Mouse (Mus musculus) telencephalon, adult 2 months (tissue): ENCODE data around the gene Duox1.
"Not testable (repeated sequence)": the region's sequence is repeated elsewhere in the genome, so short reads cannot be mapped to it uniquely, and the experiment has no call there.

Experiments used
- DNase-seq: peaks from one replicate; pipeline ENCODE4 v3.0.0-alpha.2; 2011; ENCODE audit warnings: low read depth, low spot score

Gene Duox1

DNA sequence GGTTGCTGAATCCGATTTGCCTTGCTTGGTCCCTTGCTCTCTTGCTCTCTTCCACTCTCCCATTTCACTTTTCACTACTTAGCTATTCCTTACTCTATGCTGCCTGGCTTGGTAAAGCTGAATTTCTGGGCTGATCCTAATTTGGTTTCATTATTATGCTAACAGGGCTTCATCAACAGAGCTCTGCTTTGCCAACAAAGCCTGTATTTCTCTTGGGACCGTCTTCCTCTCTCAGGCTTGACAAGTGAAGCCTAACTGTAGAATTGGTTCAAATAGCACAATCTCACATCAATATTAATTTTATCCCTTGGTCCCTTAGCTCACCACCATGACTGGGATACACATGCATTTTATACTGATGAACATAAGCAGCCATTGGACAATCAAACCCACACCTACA, 3.9 kb upstream of the Duox1 start:
- DNase-seq: no peak

GRCm38 (mm10) chr2:122312722-122313417, 2.6 kb upstream of the Duox1 start:
- no peak for DNase-seq

GRCm38 (mm10) chr2:122313536-122313935, 1.9 kb upstream of the Duox1 start, which contains the start of gene Duoxa1:
Gene Duoxa1, minus strand, starts transcription at chr2:122313730.
- no peak for DNase-seq

DNA sequence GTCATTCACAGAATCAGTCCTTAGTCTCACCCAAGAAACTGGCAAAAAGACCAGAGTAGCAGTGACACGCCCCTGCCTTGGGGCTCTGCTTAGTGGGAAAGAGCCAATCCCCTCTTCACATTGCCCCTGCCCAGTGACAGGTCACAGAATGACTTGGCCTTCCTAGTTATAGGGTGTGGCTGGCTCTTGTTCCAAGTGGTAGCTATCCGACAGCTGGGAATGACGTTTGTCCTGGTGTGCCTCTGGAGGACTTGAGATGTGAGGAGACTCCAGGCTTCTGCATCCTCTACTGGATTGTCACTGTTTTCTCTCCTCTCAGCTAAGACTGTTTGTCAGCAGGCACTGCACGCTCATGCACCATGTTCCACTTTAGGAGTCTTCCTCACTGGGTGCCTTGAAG, 1.9 kb downstream of the Duox1 start:
- DNase-seq: no peak

- DNase-seq: no peak
These were observed 8.5 kb downstream of the Duox1 start for GRCm38 (mm10) chr2:122323960-122324359.

- no peak for DNase-seq
These were observed 9.1 kb downstream of the Duox1 start for GRCm38 (mm10) chr2:122324586-122324985.

DNA sequence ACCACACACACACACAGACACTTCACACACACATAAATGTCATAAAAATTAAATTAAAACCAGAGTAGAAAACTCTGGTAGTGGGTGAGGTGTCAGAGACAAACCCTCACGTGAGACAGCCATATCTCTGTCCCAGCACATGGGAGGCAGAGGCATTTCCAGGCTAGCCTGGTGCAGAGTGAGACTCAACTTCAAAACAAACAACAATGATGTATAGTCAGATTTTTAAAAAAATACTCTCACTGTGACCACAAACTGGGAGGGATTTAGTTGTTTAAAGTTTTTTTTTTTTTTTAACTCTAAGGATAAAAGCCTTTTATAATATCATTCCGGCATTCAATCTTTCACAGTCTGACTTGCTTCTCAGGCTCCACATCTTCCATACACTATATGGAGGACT, 9.9 kb downstream of the Duox1 start:
- no peak for DNase-seq

GRCm38 (mm10) chr2:122327986-122328385, 12.5 kb downstream of the Duox1 start:
- no peak for DNase-seq

DNA sequence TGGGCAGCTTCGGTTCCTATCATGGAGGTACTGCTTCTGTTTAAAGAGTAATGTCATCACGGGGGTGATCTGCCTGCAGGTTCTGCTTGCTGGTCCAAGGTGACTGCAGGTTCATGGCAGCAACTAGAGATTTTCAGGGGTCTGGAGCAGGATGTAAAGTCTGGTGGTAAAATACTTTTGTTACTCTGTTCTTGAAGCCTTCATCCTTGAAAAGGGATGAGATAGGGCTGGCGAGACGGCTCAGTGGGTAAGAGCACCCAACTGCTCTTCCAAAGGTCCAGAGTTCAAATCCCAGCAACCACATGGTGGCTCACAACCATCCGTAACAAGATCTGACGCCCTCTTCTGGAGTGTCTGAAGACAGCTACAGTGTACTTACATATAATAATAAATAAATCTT, 14.8 kb downstream of the Duox1 start:
- DNase-seq: not testable (repeated sequence)

- no peak for DNase-seq
These were observed 16.8 kb downstream of the Duox1 start for GRCm38 (mm10) chr2:122332222-122332621.

- DNase-seq: no peak
These were observed 18.7 kb downstream of the Duox1 start for GRCm38 (mm10) chr2:122334170-122334569.

DNA sequence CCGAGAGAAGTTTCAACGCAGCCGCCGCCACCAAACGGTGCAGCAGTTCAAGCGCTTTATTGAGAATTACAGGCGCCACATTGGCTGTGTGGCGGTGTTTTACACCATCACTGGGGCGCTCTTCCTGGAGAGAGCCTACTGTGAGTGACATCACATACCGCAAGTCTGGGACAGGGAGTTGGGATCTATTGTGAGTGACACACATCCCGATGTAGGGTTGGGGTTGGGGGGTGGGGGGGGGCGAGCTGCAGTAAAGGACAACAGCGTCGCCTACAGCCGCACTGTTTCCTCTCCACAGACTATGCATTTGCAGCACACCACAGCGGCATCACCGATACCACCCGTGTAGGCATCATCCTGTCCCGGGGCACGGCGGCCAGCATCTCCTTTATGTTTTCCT, 21.8 kb downstream of the Duox1 start:
- DNase-seq: no peak

- DNase-seq: no peak
These were observed 29.8 kb downstream of the Duox1 start for GRCm38 (mm10) chr2:122345106-122345893.

- not testable (repeated sequence) for DNase-seq
These were observed 30.7 kb downstream of the Duox1 start for GRCm38 (mm10) chr2:122346164-122346563.

DNA sequence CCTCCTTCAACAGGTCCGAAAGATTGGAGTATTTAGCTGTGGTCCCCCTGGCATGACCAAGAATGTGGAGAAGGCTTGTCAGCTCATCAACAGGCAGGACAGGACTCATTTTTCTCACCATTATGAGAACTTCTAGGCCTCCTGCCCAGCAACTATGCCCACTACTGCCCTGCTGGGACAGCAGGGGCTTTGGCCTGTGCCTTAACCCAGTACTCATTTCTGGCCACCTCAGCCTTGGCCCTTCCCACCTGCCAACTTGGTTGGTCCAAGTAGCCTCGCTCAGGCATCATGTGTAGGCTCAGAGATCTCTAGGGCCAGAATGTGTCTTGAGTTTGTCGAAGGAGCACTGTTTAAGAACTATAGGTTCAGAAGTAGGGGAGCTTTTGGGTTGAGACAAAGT, 31.8 kb downstream of the Duox1 start:
- DNase-seq: no peak

GRCm38 (mm10) chr2:122348531-122349131, 33.2 kb downstream of the Duox1 start:
- peak; percentile 62 for DNase-seq

GRCm38 (mm10) chr2:122349136-122349785, 33.8 kb downstream of the Duox1 start:
- DNase-seq: no peak

DNA sequence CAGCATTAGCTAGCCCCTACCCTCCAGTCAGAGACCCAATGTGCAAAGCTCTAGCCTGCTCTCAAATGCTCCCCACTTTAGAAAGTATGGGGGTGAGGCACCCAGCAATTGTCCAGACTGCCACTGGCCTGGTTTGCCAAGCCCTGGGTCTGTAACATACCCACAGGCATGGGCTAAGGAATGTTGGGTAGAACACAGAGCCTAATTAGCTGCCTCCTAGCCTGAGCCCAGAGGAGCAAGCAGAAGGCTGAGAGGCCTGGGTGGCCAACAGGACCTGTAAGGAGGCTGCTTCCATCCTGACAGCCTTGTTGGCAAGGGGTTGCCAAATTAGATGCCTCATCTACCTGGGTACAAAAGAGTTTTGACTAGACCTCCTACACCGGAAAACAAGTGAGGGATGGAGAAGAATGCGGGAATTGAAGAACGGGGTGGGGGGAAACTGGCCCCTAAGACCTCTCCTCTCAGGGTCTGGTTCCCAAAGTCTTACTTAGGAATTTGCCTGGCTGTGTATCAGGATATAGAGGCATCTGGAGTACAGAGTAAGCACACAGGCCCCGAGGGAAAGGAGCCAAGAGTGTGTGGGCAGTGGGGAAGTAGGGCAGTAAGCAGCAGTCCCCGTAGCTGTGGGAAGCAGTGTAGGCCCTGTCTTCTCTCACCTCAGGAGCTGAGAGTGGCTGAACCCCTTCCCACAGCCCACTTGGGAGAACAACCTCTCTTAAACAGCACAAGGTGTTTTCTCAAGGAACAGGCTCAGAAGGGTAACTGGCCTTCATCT, 35.9 kb downstream of the Duox1 start:
- peak; percentile 74 for DNase-seq

DNA sequence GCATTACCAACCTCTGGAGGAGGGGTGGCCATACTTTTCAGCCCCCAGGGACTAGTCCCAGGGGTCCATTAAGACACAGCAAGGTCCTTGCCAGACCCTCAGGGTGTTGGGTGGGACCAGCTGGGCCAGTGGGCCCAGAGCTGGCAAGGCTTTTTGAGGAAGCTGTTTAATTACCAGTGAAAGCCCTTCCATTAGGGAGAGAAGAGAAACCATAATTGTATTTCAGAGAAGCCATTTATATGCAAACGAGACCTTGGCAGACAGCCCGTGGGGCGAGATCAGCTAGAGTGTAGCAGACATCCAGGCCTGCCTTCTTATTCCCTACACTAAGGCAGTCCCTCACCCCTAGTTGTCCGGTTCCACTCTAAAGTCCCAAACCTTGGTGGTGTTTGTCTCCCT, 36.5 kb downstream of the Duox1 start:
- DNase-seq: no peak

DNA sequence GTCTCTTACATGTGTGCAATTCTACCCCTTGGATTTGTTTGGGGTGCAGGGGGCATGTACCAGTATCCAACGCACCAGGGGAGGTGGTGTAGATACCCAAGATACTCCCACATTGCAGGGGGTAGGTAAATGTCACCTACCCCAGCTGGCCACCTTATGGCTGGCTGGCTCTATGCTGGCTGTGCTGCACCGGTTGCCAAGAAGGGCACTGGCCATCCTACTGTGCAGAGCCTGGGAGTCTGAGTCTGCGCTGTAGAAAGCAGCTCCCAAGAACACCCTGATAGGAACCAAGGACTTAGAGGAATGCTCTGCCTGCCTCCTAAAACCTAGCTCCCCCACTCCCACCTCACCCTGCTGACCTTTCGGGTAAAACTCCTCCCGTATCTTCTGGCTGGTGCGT, 37.5 kb downstream of the Duox1 start:
- DNase-seq: no peak

DNA sequence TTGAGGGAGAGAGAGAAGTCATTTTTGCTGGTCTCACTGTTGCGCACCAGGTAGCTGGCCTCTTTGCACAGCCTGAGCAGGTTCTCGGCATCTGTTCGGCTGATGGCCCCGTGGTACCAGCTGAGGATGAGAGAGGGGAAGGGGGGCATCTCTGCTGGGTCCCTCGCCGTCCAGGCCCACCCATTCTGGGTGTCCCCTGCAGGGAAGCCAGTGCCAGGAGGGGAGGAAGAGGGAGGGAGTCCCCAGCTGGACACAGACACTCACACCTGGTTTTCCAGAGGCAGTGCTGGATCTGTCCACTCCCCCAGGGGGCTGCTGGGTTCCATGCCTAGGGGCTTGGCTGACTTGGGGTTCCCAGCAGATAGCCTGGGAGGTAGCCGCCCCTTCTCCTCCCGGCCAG, 38.3 kb downstream of the Duox1 start:
- no peak for DNase-seq
